Mouse (Mus musculus) adrenal gland, adult (tissue): ENCODE data around the gene Nosip.
"Not testable (repeated sequence)": the region's sequence is repeated elsewhere in the genome, so short reads cannot be mapped to it uniquely, and the experiment has no call there.

Experiments
- DNase-seq, 2 experiments: peaks; one replicate each; pipeline ENCODE4 v3.0.0; 2022 to 2023; ENCODE audit warnings: low spot score in 1 of 2; ENCODE audit not compliant: inconsistent age in 2 of 2

Gene Nosip

GRCm38 (mm10) chr7:45088597-45088996 is 26.4 kb downstream of the Nosip start:
- DNase-seq: no peak

- DNase-seq: peak in 1 of 2 experiments; percentile 35
These were observed 28.2 kb downstream of the Nosip start for GRCm38 (mm10) chr7:45090251-45090977.

GRCm38 (mm10) chr7:45091001-45091990 is 29.1 kb downstream of the Nosip start:
- no peak for DNase-seq

- peak; percentile 78 to 83 for DNase-seq
These were observed 29.8 kb downstream of the Nosip start, which contains the start of gene Rcn3 for GRCm38 (mm10) chr7:45092048-45092447. Gene Rcn3 (minus strand): TSS chr7:45092221.

- DNase-seq: no peak
These were observed 30.7 kb downstream of the Nosip start for GRCm38 (mm10) chr7:45092828-45093515.

GRCm38 (mm10) chr7:45093516-45093905 is 31.3 kb downstream of the Nosip start:
- DNase-seq: no peak

GRCm38 (mm10) chr7:45094121-45094520 is 31.9 kb downstream of the Nosip start:
- DNase-seq: no peak

GRCm38 (mm10) chr7:45095367-45095766 is 33.1 kb downstream of the Nosip start:
- DNase-seq: peak in 1 of 2 experiments; percentile 45

- DNase-seq: not testable (repeated sequence)
These were observed 33.7 kb downstream of the Nosip start for GRCm38 (mm10) chr7:45095965-45096364.

GRCm38 (mm10) chr7:45097479-45097878 is 35.2 kb downstream of the Nosip start:
- peak in 1 of 2 experiments; percentile 52 for DNase-seq

GRCm38 (mm10) chr7:45098541-45099240 is 36.5 kb downstream of the Nosip start:
- peak in 1 of 2 experiments; percentile 42 for DNase-seq

GRCm38 (mm10) chr7:45100046-45100445 is 37.8 kb downstream of the Nosip start:
- DNase-seq: peak; percentile 73 to 83

- peak in 1 of 2 experiments; percentile 44 for DNase-seq
These were observed 40.2 kb downstream of the Nosip start for GRCm38 (mm10) chr7:45102441-45102840.

GRCm38 (mm10) chr7:45102940-45103585 is 40.8 kb downstream of the Nosip start:
- peak; percentile 50 to 73 for DNase-seq

GRCm38 (mm10) chr7:45103652-45104180 is 41.5 kb downstream of the Nosip start, which contains the start of gene Fcgrt:
Gene Fcgrt (minus strand): TSS chr7:45103851.
- peak; percentile 95 to 97 for DNase-seq

- DNase-seq: no peak
These were observed 42.7 kb downstream of the Nosip start for GRCm38 (mm10) chr7:45104941-45105340.

- no peak for DNase-seq
These were observed 43.3 kb downstream of the Nosip start for GRCm38 (mm10) chr7:45105491-45105890.

GRCm38 (mm10) chr7:45106441-45106840 is 44.2 kb downstream of the Nosip start:
- DNase-seq: no peak

GRCm38 (mm10) chr7:45107052-45107645 is 44.9 kb downstream of the Nosip start:
- DNase-seq: no peak
